Mouse (Mus musculus): ENCODE measurements around the gene Tas2r139.
"Not testable (repeated sequence)": the region's sequence is repeated elsewhere in the genome, so short reads cannot be mapped to it uniquely, and the experiment has no call there.

Gene Tas2r139

GRCm38 (mm10) chr6:42140636-42141035, at the start of gene Tas2r139:
Gene Tas2r139, plus strand, starts transcription at chr6:42140936.
- DNase-seq (ENCODE audit: low spot score), result no peak

DNA sequence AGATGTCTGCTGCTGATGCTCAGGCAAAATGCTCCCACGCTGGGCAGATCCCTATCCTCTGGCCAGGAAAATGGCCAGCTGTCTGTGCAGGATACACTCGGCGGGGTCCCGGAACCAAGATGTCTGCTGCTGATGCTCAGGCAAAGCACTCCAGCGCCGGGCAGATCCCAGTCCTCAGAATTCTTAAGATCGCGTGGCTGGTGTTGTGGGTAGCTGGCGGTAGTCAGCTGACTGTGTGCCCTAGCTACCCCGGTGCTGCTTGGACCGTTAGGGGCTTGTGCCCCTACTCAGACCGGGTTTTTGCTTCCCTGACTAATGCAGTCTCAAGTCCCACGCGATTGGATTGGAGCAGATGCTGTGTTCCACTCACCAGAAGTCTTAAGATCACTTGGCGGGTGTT, 10.4 kb downstream of the Tas2r139 start:
- not testable (repeated sequence) for DNase-seq (ENCODE audit: low spot score)

GRCm38 (mm10) chr6:42182462-42182861, 41.7 kb downstream of the Tas2r139 start:
- DNase-seq (ENCODE audit: low spot score), result no peak

- DNase-seq (ENCODE audit: low spot score), result no peak
Observed at GRCm38 (mm10) chr6:42186230-42186629, 45.5 kb downstream of the Tas2r139 start.

Data from retina, embryonic 14.5 days (tissue).